Mouse (Mus musculus): Measurements from ENCODE around the gene Pacsin2.
"Not testable (repeated sequence)": the region's sequence is repeated elsewhere in the genome, so short reads cannot be mapped to it uniquely, and the experiment has no call there.

Gene Pacsin2

DNA sequence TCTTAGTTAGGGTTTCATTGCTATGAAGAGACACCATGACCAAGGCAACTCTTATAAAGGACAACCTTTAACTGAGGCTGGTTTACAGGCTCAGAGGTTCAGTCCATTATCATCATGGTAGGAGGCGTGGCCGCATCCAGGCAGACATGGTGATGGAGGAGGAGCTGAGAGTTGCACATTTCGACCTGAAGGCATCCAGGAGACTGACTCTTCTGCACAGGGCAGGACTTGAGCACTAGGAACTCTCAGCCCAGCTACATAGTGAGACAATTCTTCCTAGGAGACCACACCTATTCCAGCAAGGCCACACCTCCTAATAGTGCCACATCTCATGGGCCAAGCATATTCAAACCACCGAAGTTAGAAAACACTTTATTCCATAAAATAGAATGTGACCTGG is 15.4 kb upstream of the Pacsin2 start:
- no peak for DNase-seq (ENCODE audit: low spot score)

DNA sequence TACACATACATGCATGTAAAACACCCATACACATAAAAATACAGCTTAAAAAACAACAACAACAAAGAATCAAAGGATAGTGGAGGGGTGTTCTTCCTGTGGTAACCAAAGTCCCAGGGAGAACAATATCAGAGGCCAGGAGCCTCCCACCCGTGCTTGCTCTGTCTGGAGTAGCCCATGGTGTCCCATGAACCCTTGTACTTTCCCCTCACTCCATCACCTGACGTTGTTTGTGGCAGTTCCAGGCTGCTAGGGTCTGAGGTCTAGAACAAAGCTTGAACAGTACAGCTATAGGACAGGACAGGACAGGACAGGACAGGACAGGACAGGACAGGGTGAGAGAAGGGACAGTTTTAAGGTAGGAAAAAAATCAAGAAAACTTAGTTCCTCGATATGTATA is 13.7 kb upstream of the Pacsin2 start:
- DNase-seq (ENCODE audit: low spot score), result no peak

GRCm38 (mm10) chr15:83476593-83477273 is 12.3 kb upstream of the Pacsin2 start:
- DNase-seq (ENCODE audit: low spot score), result no peak

DNA sequence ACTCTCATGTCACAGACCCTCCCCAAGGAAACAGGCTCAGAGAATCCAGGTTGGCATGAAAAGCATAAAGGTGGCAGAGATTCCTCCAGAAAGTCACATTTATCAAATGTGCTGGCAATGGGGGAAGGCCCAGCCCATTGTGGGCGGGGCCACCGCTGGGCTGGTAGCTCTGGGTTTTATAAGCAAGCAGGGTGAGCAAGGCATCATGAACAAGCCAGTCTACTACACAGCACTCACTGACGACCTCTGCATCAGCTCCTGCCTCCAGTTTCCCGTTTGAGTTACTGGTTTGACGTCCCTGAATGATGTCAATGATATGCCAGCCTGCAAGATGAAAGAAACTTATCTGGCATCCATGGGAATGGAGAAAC is 10.0 kb upstream of the Pacsin2 start:
- DNase-seq (ENCODE audit: low spot score), result peak; percentile 38

GRCm38 (mm10) chr15:83473832-83474465 is 9.5 kb upstream of the Pacsin2 start:
- peak; percentile 42 for DNase-seq (ENCODE audit: low spot score)

DNA sequence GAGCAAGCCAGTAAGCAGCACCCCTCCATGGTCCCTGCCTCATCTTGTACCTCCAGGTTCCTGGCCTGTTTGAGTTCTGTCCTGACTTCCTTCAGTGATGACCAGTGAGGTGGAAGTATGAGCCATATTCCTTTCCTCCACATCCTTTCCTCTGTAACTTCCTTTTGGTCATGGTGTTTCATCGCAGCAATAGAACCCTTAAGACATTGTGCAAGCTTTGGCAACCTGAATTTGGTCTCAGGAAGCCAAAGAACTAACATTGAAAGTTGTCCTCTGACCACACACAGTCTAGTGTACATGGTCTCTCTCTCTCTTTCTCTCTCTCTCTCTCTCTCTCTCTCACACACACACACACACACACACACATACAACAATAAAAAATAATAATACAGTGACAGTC is 8.8 kb upstream of the Pacsin2 start:
- no peak for DNase-seq (ENCODE audit: low spot score)

- peak; percentile 82 for DNase-seq (ENCODE audit: low spot score)
Observed at GRCm38 (mm10) chr15:83471476-83471875, 7.1 kb upstream of the Pacsin2 start.

DNA sequence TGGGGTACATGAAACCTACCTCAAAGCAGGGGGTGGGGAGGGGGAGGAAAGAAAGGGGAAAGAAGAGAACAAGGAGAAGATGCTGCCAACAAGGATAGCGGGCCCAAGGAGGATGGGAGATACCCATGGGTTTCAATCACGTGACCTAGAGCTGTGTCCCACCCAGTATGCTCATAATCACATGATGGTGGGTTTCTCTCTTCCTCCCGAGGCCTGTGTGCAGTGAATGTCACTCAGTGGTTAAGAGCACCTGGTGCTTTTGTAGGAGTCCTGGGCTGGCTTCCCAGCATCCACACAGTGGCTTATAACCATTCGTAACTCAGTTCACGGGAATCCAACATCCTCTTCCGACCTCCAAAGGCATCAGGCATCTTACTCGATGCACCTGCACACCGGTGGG is 6.0 kb upstream of the Pacsin2 start:
- DNase-seq (ENCODE audit: low spot score), result no peak

DNA sequence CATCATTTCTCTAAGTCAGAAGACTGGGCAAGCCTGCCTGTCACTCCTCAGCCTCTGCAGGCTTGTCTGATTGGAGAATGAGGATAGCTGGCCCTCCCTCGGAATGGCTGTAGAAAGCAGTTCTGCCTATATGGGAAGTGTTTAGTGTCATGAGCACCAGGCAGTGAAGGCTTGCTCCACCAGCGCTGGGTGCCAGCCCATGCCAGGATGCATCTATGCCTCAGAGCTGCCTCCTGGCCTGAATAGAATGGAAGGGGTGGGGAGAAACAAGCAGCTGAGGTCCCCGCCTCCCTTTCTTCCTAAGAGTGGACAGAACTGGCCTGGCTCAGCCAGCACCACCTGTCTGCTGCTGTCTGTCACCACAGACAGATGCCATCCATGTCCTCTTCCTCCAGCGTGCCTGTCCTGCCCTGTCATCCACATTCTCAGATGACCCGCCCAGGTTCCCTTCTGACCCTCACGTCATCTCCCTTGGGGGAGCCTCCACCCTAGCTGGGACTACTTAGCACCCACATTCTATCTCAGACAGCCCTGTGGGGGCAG is 4.9 kb upstream of the Pacsin2 start:
- no peak for DNase-seq (ENCODE audit: low spot score)

- no peak for DNase-seq (ENCODE audit: low spot score)
Observed at GRCm38 (mm10) chr15:83467232-83467966, 3.0 kb upstream of the Pacsin2 start.

DNA sequence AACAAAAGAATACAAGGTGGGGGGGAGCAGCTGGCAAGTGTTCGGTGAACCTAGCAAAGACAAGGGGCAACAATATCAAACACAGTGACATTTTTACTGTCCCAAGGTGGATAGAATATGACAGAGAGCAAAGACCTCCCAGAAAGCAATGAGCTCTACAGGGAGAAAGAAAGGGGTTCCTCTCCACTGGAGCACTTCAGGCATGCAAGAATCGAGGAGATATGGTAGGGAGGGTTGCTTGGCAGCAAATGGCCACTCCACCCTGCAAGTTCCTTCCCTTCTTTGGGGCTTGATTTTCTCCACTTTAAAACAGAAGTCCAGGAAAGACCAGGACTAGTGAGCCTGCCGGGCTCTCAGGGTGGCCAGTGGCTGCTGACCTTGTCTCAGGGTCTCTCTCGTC is 1.9 kb upstream of the Pacsin2 start:
- DNase-seq (ENCODE audit: low spot score), result no peak

DNA sequence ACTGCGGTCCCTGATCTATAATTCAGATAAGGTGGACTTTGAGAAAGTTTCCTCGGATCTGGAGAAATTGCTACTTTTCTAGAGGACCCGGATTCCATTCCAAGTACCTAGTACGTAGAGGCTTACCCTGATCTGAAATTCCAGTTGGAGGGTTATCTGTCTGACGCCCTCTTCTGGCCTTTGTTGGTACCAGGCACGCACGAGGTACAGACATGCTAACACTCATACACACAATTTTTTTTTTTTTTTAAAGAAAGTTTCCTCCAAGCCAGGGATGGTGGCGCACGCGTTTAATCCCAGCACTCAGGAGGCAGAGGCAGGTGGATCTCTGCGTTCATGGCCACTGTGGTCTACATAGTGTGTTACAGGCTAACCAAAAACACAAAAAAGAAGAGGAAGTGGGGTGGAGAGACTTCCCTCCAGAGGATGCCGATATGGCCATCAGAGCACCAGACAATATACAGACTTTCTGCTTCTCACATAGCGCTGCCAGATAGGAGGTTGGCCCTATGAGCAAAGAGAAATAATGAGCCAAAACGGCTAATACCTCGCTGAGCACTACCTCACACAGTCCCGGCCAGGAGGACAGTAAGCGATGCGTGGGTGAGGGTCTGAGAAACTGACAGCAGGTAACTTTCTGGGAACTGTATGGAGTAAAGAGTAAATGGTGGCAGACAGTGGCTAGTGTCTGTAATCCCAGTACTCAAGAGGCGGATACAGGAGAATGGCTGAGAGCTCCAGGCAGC is 672 bp upstream of the Pacsin2 start:
- no peak for DNase-seq (ENCODE audit: low spot score)

GRCm38 (mm10) chr15:83463369-83464082 is 880 bp downstream of the Pacsin2 start:
- DNase-seq (ENCODE audit: low spot score), result peak; percentile 29

DNA sequence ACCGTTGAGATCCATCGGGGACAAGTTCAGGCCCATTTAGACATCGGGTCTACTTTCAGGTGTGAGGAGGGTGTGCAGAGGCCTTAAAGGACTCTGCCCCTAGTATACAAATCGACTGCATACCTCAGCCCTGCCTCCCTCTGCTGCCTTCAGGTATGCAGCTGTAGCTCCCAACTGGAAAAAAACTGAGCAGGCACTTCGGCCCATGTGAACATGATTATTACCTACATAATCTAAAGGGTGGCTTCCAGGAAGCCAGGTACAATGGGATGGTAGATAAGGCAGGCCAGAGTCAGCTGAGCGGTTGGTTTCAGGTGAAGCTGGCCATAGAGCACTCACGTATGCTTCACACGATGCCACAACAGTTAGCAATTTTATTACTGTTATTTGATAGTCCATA is 2.1 kb downstream of the Pacsin2 start:
- DNase-seq (ENCODE audit: low spot score), result not testable (repeated sequence)

GRCm38 (mm10) chr15:83460891-83461290 is 3.5 kb downstream of the Pacsin2 start:
- DNase-seq (ENCODE audit: low spot score), result no peak

DNA sequence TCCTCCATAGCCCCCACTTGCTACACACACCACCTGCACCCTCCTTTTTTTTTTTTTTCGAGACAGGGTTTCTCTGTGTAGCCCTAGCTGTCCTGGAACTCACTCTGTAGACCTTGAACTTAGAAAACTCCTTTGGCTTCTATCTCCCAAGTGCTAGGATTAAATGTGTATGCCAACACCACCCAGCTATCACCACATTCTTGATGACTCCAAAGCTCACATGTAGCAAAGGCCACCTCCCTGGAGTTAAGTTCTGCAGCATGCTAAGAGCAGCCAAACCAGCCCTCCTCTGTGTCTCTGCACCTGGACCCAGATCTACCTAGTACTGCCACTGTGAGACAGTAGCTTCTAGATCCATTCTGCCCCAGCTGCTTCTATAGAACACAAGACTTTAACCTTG is 6.9 kb downstream of the Pacsin2 start:
- no peak for DNase-seq (ENCODE audit: low spot score)

GRCm38 (mm10) chr15:83455637-83456036 is 8.8 kb downstream of the Pacsin2 start:
- DNase-seq (ENCODE audit: low spot score), result no peak

- no peak for DNase-seq (ENCODE audit: low spot score)
Observed at GRCm38 (mm10) chr15:83455034-83455433, 9.4 kb downstream of the Pacsin2 start.

DNA sequence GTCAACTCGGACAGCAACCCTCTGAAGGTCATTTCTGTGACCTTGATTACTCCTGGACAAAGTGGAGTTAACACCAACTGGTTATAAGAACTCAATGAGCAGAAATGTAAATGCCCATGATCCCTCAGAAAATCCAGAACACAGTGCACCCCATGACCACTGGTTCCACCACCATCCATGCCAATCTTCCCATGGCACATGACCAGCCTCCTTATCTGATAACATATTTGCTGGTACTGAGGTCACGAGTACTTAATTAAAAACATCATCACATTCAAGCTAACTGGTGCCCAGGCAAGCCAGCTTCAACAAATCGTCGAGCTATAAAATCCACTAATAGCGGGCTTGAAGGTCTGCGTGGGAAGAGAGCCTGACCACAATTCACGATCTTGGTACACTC is 10.0 kb downstream of the Pacsin2 start:
- DNase-seq (ENCODE audit: low spot score), result no peak

DNA sequence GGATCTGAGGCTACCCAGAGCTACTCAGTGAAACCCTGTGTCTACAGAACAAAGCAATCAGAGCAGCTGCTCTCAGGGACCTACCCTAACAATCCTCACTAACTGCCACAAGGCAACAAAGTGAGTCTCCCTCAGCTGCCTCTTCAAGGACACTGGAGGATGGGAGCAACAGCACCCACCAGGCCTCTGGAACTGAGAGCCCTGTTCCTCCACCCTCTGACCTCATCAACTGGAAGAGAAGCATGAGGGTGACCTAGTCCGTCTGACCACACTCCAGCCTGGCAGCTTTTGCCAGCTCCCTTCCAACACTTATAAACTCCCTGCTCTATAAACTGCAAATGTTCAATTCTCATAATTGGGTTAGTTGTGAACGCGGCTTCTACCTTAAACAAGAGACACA is 10.5 kb downstream of the Pacsin2 start:
- peak; percentile 59 for DNase-seq (ENCODE audit: low spot score)

DNA sequence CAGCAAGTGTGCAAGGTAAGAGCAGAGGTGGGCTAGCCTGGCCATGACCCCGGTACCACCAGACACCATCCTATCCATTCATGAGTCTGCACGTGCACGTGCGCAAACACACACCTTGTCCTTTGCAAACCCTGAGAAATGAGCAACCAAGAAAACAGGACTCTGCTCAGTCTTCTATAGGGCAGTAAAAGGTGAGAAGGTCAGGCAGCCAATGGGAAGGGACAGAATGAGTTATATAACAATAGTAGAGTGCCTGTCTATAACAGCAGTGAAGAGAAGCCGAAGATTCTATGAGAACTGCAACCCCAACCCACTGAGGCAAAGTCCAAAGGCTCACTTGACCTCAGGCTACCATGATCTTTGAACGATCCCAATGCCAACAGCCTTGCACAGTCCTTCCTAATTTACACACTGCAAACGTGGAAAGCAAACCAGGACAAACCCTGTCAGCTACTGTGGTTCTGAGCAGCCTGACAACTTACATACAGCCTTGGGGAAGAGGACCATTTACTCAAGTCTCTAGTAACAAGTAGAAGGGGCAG is 12.1 kb downstream of the Pacsin2 start:
- DNase-seq (ENCODE audit: low spot score), result peak; percentile 27

Measured in adipocyte (in vitro differentiated cells).